Mouse (Mus musculus) splenic B cell, adult 2 months (primary cell): ENCODE results near the gene Atp6ap1l.

Experiments used
- DNase-seq: peaks from one replicate; pipeline ENCODE4 v3.0.0-alpha.2; 2011; ENCODE audit warnings: low read depth, low spot score
- H3K27me3 ChIP-seq: 2 replicates; pipeline ENCODE4 v1.6.1; 2012; ENCODE audit warnings: mild to moderate bottlenecking, low read length, moderate library complexity, mixed read lengths; ENCODE audit not compliant: control insufficient read depth, poor library complexity, insufficient read depth, severe bottlenecking
- H3K36me3 ChIP-seq: 2 replicates; pipeline ENCODE4 v1.6.1; 2012; ENCODE audit warnings: mild to moderate bottlenecking, low read length, moderate library complexity, mixed read lengths; ENCODE audit not compliant: control insufficient read depth, poor library complexity, insufficient read depth, severe bottlenecking

The Atp6ap1l gene

DNA sequence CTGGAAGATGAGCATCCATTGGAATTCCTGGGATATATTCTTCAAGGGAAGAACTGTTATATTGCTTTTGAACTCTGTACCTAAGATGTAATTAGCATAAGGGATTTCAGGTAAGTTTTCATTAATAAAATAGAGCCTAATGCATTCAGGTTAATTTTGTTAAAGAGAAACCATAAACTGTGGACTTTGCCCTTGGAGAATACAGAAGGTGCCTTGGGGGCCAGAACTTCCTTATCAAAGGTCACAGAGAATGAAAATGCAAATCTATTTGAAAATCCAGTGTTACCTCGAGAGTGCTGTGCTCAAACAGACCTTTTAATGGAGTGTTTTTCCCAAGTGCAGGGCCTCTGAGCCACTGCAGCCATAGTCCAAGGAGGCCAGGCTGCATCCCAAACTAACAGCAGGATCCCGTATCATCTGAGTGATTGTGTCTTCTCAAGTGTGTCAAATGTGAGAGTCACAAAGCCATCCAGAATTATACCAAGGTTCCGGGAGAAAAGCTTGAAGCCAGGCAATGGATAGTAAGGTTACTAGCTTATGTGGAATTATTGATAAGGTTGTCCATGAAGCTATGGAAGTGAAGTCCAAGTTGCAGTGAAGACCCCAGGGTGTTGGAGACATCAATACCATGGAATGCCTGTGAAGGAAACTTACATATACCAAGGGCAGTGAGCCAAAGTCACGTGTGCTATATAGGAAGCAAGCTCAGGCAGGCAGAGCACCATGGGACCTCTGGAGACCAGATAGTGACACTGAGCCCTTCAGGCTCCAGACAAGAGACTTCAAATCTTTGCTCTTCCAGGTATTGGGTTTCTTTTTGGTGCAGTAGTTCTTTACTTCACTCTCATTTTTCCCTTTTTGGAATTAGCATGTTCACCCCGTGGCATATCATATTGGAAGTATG is 52.2 kb downstream of the Atp6ap1l start:
- no peak for DNase-seq
- Histone ChIP-seq H3K27me3 (no peaks in the 10 kb centered on the region), H3K36me3 (no peaks in the 10 kb centered on the region)

DNA sequence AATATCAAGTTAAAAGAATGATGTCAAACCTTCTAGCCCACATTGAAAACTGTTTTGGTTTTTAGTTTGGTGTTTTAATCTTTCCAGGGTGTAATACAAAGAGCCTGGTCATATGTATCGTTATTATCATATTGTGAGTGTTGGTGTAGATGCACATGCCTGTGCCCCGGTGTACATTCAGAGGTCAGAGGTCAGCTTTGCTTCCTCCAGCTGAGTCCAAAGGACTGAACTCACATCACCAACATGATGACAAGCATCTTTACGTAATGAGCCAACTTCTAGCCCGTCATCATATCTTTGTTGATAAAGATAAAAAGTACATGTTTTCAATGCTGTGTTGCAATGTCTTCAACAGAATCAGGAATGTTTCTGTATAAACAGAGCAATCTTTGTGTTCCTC is 53.4 kb downstream of the Atp6ap1l start:
- no peak for DNase-seq
- no peaks in the 10 kb centered on the region for H3K36me3 ChIP-seq
- no peaks in the 10 kb centered on the region for H3K27me3 ChIP-seq

DNA sequence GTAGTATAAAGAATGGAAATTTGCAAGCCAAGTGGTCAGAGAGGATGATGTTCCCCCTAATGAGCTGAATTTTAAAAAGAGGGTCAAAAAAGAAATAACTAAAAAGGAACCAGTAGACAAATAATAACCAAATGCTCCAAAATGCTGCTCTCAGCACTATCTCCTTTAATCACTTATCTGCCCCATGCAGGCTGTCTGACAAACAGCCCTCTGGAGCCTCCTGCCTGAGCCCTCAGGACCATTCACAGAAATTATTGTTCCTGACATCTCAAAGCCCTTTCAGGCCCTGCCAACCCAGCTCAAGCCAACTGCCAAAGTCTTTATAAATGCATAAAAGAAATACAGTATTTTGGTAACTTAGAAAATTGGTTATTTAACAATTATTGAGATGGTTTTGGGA is 61.0 kb downstream of the Atp6ap1l start:
- DNase-seq = no peak
- no peaks in the 10 kb centered on the region for H3K27me3 ChIP-seq
- H3K36me3 ChIP-seq = no peaks in the 10 kb centered on the region

DNA sequence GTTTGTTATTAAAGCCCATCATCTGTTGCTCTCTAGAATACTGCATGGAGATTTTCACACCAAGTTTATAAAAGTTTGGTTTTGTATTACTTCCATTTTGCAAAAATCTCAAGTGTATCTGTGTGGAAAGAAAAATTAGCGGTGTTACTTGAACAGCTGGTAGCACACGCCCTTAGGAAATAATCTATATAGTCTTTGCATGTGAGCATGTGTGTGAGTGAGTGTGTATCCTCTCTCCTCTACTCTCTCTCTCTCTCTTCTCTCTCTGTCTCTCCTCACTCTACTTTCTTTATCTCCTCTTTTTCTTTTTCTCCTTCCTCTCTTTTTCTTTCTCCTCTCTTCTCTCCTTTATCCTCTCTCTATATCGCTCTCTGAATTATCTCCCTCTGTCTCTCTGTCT is 61.7 kb downstream of the Atp6ap1l start:
- no peaks in the 10 kb centered on the region for H3K36me3 ChIP-seq
- DNase-seq = no peak
- H3K27me3 ChIP-seq = no peaks in the 10 kb centered on the region

DNA sequence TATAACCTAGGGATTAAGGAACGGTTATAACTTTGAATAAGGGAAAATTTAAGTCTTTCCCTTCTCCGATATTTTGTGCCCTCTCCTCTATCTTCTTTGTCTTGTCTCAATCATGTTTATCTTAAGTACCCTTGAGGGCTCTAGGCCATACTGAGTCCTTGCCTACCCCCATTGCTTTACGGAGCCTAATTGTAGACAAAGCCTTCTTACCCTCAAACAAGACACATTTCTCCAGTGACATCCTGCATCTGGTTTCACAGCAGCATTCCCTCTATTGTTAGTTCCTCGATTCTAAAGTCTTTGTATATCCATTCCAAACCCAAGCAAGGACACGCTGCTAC is 64.0 kb downstream of the Atp6ap1l start:
- Histone ChIP-seq H3K36me3 (no peaks in the 10 kb centered on the region), H3K27me3 (no peaks in the 10 kb centered on the region)
- DNase-seq = no peak

DNA sequence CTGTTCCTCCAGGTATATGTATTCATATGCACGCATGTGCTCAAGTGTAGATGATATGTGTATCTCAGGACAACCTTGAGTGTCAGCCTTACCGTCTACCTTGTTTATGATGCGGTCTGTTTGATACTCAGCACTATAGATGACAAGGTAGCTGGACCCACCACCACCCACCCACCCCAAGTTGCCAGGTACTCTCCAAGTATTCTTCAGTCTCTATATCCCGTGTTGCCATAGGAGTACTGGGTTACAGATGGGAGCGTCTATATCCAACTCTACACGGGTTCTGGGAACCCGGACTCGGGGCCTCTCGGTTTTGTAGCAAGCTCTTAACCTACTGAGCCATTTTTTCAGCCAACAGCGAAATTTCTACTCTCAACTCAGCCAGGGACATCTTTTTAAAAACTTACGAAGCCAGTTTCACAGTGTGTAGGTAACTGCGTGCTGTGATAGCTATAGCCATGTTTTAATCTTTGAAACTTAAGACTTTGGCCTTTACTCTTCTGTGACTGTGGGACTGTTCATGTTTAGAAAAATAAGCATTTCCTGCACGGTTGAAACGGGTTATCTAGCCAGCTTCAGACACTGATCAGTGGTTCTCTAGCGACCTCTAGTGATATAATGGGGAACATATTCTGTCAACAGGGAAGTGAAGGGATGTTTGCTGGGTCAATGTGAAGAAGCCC is 64.5 kb downstream of the Atp6ap1l start:
- DNase-seq = peak; percentile 54
- Histone ChIP-seq H3K36me3 (no peaks in the 10 kb centered on the region), H3K27me3 (no peaks in the 10 kb centered on the region)

DNA sequence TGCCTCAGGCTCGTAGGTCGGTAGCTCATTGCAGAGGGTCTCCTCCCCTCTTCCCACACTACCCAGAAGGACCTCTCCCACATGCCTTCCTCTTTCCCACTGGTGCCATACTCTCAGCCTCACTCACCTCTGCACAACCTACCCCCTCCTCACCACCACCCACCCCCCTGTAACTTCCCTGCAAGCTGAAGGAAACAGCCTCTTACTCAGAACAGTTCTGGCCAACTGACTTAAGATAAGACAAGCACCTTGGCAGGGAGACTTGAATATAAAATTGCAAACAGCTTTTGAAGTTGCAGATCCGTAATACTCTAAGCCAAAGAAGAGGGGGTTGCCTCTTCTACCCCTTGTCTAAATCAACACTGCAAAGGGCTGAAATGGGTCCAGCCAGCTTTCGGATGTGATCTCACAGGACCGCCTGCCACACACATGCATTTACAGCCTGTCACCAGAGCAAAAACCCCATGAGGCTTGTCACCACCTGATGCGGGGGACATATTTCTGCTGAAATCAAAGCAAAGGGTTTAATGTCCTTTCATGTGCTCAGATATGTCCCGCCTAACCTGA is 71.4 kb downstream of the Atp6ap1l start:
- no peaks in the 10 kb centered on the region for H3K27me3 ChIP-seq
- no peaks in the 10 kb centered on the region for H3K36me3 ChIP-seq
- no peak for DNase-seq
